Comparison of ENCODE assay signal across 14 mouse cellular contexts in genomic region chr2:35652984-35653383, GRCm38 (mm10).
"Had no signal": no experiment of that assay in that cellular context is flagged by ENCODE, and none has a peak within 500 bp of the region (broad histone marks: within the 10 kb centered on the region; RNA-seq: fewer than 3 reads in every experiment).

No protein-coding gene starts in this region.

- DNase-seq: kidney, adult 2 months; kidney, postnatal 14 days; liver, postnatal 0 days; lung, postnatal 14 days; right cerebral cortex, postnatal 25 days; thymus, adult 2 months; thymus, postnatal 25 days had no signal

- H3K27me3 ChIP-seq: kidney, embryonic 15.5 days; liver, embryonic 12.5 days; lung, embryonic 15.5 days; midbrain, embryonic 12.5 days had no signal

- H3K27ac ChIP-seq: kidney, embryonic 15.5 days; left cerebral cortex, adult 2 months; limb, embryonic 10.5 days; liver, embryonic 12.5 days; lung, embryonic 15.5 days; midbrain, embryonic 12.5 days had no signal

- H3K9me3 ChIP-seq: kidney, embryonic 15.5 days; limb, embryonic 10.5 days; liver, embryonic 12.5 days; lung, embryonic 15.5 days; midbrain, embryonic 12.5 days had no signal

- ATAC-seq: liver, embryonic 12.5 days; liver, postnatal 0 days; midbrain, embryonic 16.5 days had no signal

- H3K9ac ChIP-seq: kidney, embryonic 15.5 days; liver, embryonic 12.5 days; liver, postnatal 0 days; lung, embryonic 15.5 days; midbrain, embryonic 12.5 days had no signal

- H3K4me3 ChIP-seq: kidney, embryonic 15.5 days; left cerebral cortex, adult 2 months; limb, embryonic 10.5 days; liver, embryonic 12.5 days; lung, embryonic 15.5 days; midbrain, embryonic 12.5 days had no signal

- H3K36me3 ChIP-seq: liver, embryonic 12.5 days; lung, embryonic 15.5 days; midbrain, embryonic 12.5 days had no signal

- H3K4me2 ChIP-seq: kidney, embryonic 15.5 days; liver, embryonic 12.5 days; lung, embryonic 15.5 days; midbrain, embryonic 12.5 days had no signal
